Mouse (Mus musculus) induced T-regulatory cell, adult 2 months (primary cell): Measurements from ENCODE around the gene Krcc1.
"Not testable (repeated sequence)": the region's sequence is repeated elsewhere in the genome, so short reads cannot be mapped to it uniquely, and the experiment has no call there.

Source experiments
- DNase-seq: peaks from one replicate; pipeline ENCODE4 v3.0.0-alpha.2; 2012; ENCODE audit warnings: low read depth

The Krcc1 gene

DNA sequence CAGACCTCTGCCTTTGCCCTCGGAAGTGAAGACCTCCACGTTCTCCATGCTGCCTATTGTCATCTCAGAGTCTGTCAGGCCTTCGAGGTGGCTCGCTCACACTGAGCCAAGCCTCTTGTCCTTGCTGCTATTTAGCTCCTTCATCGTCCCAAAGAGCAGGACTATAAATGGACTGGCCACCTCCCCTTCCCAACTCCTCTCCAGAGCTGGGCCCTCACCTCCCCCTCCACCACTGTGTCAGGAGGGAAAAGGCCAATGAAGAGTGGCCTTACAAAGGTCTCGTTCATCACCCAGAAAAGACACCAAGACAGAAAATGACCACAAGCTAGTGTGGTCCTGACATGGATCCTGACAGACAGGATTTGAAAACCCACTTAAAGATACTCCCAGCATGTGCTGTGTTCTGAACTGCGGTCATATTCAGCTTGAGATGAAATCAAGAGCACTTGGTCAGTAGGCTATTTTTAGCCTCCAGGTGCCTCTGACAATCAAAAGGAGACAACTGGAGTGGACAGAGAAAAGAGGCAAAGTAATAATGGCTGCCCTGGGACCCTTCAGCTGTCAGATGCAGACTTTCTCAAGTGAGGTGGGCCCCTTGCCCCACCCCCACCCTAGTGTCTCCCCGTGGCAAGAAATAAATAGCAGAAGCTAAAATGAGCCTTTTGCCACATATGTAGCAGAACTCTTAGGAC is 9.2 kb upstream of the Krcc1 start:
- DNase-seq: no peak

DNA sequence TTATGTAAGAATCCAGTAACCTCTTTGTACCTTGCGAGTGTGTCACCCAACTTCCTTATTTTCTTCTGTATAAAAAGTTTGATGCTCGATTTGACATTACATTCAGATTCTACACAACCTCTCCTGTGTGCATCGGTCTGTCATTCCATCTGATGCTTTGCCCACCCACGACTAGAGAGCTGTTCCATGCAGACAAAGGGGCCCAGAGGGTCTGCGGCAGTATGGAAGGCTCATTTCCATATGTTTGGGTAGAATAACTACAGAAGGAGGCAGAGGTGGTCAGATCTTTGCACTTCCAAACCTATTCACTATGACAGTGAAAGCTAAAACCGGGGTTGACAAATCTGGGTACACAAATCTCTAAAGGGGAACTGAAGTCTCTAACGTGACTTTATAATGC is 3.9 kb upstream of the Krcc1 start:
- DNase-seq: not testable (repeated sequence)

- DNase-seq: peak; percentile 49
Measured at GRCm38 (mm10) chr6:71268929-71269685, 2.4 kb upstream of the Krcc1 start.

DNA sequence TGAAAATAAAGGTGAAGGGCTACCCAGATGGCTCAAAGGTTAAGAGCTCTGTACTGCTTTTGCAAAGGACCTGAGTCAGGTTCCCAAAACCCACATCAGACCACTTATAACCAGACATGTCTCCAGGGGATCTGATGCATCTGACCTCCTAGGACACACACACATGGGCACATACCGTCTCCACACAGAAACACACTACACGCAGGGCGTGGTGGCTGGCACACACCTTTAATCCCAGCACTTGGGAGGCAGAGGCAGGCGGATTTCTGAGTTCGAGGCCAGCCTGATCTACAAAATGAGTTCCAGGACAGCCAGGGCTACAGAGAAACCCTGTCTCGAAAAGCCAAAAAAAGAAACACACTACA is 1.8 kb upstream of the Krcc1 start:
- DNase-seq: peak; percentile 5

DNA sequence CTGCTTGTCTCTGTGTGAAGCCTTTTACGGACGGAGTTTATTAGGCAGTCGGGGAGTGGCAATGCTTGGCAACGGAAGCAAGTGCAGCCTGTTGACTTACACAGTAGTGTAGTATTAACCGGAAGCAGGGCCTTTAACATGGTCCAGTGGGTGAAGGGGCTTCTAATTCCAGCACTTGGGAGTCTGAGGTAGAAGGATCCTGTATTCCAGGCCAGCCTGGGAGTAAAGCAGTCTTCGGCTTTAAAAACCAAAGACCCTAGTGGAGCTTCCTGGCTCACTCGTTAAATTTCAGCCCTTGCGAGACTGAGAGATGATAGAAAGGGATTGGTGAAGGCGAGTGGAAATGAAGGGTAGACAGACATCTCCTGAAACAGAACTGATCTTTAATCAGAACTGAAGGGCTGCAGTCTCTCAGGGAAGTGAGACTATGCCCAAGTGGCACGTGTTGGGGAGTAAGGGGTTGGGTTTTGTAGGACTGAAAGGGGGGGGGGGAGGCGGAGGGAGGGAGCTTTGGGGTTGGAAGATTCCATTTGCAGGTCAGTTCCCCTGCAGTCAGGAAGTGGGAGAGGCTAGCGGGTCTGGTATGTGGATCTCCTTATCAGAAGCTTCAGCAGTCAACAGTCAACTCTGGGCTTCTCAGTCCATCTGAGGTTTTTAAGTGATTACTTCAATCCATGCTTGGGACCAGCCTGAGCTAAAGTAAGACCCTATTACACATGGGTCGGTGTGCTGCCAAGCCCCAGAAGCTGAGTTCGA is 998 bp upstream of the Krcc1 start:
- DNase-seq: peak; percentile 67

DNA sequence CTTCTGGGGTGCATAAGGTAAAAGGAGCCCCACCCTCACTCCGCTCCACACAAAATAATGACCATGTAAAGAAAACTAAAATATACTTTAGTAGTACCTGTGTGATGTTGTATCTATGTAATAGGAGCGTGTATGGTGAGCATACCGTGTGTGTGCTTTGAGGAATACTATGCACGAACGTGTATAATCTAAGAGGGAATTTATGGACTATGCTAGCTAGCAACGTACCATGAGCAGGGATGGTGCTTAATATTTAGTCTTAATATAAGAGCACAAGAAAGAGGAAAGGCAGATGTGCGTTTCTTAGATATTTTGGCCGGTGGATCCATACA is 454 bp upstream of the Krcc1 start:
- no peak for DNase-seq

- DNase-seq: no peak
Measured at GRCm38 (mm10) chr6:71272316-71272741, 852 bp downstream of the Krcc1 start.

DNA sequence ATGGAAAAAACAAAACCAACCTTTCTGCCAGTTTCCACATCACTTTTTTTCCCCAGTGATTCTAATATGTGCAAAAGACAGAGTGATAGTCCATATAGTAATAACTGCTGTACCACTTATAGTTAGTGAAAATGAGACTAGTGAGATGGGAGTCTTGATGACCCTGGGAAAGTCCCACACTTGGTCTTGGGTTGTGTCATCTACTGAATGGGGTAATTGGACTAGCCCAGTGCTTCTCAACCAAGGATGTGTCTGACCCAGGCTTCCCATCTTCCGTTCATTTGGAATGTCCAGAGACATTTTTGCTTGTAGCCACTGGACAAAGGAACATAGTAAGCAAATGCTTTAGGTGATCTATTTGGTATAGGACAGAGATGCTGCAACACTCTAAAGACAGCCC is 2.2 kb downstream of the Krcc1 start:
- DNase-seq: peak; percentile 51

DNA sequence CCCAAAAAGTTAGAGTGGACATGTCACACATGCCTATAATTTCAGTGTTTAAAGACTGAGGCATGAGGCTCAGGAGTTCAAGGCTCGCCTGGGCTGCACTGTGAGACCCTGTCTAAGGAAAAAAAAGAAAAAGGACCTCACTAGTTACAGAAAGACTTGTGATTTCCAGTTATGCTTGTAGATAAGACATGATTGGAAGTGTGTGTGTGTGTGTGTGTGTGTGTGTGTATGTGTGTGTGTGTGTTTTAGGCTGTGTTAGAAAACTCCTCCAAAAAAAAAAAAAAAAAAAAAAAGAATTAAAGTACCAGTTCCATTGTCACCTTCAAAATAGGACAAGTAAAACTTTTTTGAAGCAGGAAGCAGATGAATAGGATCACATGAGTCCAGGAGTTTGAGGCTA is 3.1 kb downstream of the Krcc1 start:
- DNase-seq: no peak

DNA sequence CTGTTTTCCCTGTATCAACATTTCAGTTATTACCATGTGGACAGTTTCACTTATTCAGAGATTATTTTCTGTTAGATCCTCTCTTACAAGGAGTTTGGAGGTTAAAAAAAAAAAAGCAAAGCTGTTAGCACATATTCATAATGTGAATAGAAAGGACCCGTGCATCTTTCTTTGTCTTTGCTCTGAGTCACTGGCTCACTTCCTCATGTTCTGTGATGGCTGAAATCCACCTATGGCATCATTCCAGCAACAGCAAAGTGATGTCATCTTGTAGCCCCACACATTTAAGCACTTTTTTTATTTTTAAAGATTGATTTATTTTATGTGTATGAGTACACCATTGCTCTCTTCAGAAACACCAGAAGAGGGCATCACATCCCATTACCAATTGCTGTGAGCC is 7.9 kb downstream of the Krcc1 start:
- DNase-seq: no peak

GRCm38 (mm10) chr6:71293509-71293908 is 22.0 kb downstream of the Krcc1 start:
- no peak for DNase-seq

GRCm38 (mm10) chr6:71295303-71295702 is 23.8 kb downstream of the Krcc1 start:
- no peak for DNase-seq

DNA sequence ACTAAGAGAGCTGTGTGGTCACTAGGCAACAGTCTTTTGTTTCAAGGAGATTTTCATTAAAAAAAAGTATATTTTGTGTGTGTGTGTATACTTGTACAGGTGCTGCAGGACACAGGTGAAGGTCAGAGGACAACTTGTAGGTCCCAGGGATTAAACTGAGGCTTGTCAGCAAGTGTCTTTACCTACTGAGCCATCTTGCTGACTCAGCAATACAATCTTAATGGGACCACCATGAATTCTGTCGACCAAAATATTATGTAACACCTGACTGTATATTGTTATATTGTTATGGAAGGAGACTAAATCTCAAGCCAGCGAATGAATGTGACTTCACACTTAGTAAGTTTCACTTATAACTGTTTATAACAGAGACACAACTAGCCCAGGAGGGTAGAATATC is 26.6 kb downstream of the Krcc1 start:
- no peak for DNase-seq

- DNase-seq: peak; percentile 68
Measured at GRCm38 (mm10) chr6:71298751-71299150, 27.3 kb downstream of the Krcc1 start.

DNA sequence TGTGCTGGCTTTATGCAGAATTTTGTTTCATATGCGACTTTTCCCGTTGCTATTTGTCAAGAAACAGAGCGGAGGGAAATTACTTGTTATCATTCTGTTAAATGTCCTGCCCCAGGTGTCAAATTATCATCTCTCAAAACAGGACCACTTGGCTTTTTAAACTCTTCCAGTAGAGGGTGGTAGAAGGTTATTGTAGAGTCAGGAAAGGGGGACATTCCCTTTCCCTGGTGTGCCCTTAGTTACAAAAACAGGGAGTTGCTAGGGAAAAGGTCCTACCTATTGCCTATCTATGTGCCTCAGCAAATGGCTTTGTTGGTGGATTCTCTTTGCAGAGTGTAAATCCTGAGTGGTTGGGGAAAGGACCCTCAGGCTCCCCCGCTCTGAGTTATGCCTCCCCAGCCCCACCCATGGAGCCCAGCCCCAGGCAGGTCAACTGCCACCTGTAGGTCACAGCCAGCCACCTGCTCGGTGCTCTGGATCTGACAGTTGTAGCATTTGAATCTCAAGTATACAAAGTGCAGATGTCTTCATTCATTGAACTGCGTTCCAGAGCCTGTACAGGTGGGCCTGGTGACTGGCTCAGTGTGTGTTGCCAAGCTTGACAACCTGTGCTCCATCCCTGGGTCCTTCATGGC is 30.7 kb downstream of the Krcc1 start:
- DNase-seq: no peak

- no peak for DNase-seq
Measured at GRCm38 (mm10) chr6:71307486-71307885, 36.0 kb downstream of the Krcc1 start.

DNA sequence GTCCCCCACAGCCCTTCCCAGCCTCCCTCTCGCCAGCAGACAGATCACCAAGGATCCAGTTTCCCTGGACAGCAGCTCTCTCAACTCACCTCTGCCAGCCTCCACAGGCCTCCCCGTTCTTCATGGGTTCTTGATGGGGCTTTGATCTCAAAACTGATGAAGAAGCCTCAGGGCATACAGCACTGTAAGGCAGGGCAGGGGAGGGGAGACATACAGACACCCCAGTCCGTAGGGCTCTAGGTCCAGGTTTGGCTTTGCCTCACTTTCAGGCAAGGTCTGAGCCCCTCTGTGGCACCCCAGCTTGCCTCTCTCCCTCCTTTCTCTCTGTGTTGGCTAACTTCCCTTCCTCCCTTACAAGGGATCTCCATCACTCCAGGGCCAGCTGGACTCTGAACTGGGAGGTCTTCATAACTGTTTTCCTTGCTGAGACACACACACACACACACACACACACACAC is 50.4 kb downstream of the Krcc1 start, which contains the start of gene Smyd1:
Smyd1 (minus strand) TSS at position 408 of the 458 bp plus-strand sequence.
- no peak for DNase-seq

GRCm38 (mm10) chr6:71322491-71322921 is 51.0 kb downstream of the Krcc1 start, which contains the start of gene Cd8b1:
Gene Cd8b1 (plus strand): TSS chr6:71322788.
- peak; percentile 56 for DNase-seq

GRCm38 (mm10) chr6:71324816-71325215 is 53.3 kb downstream of the Krcc1 start:
- no peak for DNase-seq

DNA sequence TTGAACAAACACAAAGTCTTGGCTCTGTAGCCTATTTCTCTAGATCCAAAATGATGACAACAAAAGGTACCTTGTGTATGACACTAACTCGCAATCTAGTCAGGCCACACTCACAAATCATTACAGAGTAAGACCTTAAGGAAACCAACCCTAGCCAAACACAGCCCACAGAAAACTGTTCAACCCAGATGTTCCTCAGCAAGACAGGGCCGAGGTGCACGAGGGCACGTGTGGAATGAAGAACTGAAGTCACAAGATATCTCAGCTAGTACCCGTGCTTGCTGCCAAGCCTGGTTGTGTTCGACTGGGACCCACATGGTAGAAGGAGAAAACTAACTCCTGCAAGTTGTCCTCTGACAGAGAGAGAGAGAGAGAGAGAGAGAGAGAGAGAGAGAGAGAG is 58.4 kb downstream of the Krcc1 start:
- DNase-seq: no peak

- DNase-seq: no peak
Measured at GRCm38 (mm10) chr6:71330486-71330885, 59.0 kb downstream of the Krcc1 start.

- not testable (repeated sequence) for DNase-seq
Measured at GRCm38 (mm10) chr6:71331491-71331890, 60.0 kb downstream of the Krcc1 start.
